Mouse (Mus musculus) erythroblast, embryonic 14.5 days (primary cell): ENCODE data around the gene Cux1.

Experiments used
- GATA1 ChIP-seq: IDR thresholded peaks from 2 replicates; pipeline ENCODE4 v1.6.1; 2012; ENCODE audit warnings: low read length, inconsistent platforms, mixed read lengths
- TAL1 ChIP-seq: IDR thresholded peaks from 3 replicates; pipeline ENCODE4 v1.6.1; 2012; ENCODE audit warnings: low read length, inconsistent platforms, mixed read lengths

- TF ChIP-seq GATA1 = no peak
- no peak for TF ChIP-seq TAL1
These were observed 172.6 kb downstream of the Cux1 start for GRCm38 (mm10) chr5:136394517-136395212.
